Mouse (Mus musculus) ES-E14 (cell line): ENCODE data around the gene Olfr215. TPM values are rescaled to one million over a fixed set of nuclear protein-coding genes. Genes with fewer than 3 reads are reported as not detected.

Experiments used
- DNase-seq: peaks from one replicate; pipeline ENCODE4 v3.0.0-alpha.2; 2013; ENCODE audit warnings: low read depth, low spot score
- H3K27ac ChIP-seq: 2 replicates; pipeline ENCODE4 v1.5.1; 2012; ENCODE audit warnings: low read depth, mild to moderate bottlenecking, low read length, moderate library complexity, mixed read lengths; ENCODE audit not compliant: poor library complexity, insufficient read depth, severe bottlenecking
- H3K36me3 ChIP-seq: 2 replicates; pipeline ENCODE4 v1.6.1; 2012; ENCODE audit warnings: mild to moderate bottlenecking, low read length, moderate library complexity, mixed read lengths; ENCODE audit not compliant: control insufficient read depth, poor library complexity, insufficient read depth, severe bottlenecking
- H3K4me1 ChIP-seq, 2 experiments: fragments of 150-350 bp in 1 of 2; sonication (generic) in 1 of 2; 2 replicates each; pipeline ENCODE4 v1.6.1; 2012; ENCODE audit warnings: low read length in 2 of 2, mild to moderate bottlenecking in 1 of 2, mixed read lengths in 1 of 2; ENCODE audit not compliant: control insufficient read depth in 2 of 2, insufficient read depth in 2 of 2, poor library complexity in 1 of 2
- H3K4me3 ChIP-seq, 2 experiments: fragments of 150-350 bp in 1 of 2; sonication (generic) in 1 of 2; 2 replicates each; pipeline ENCODE4 v1.5.1; 2012; ENCODE audit warnings: low read length in 2 of 2, low read depth in 1 of 2, mild to moderate bottlenecking in 1 of 2, mixed read lengths in 1 of 2; ENCODE audit not compliant: insufficient read depth in 1 of 2, poor library complexity in 1 of 2, severe bottlenecking in 1 of 2
- H3K9ac ChIP-seq: 2 replicates; pipeline ENCODE4 v1.6.1; 2012; ENCODE audit warnings: low read depth, mild to moderate bottlenecking, low read length, mixed read lengths; ENCODE audit not compliant: poor library complexity, insufficient read depth, severe bottlenecking
- H3K9me3 ChIP-seq: fragments of 150-350 bp; sonication (generic); 2 replicates; pipeline ENCODE4 v1.6.1; 2012; ENCODE audit warnings: low read depth, mild to moderate bottlenecking, low read length; ENCODE audit not compliant: control insufficient read depth, insufficient read depth
- CHD2 ChIP-seq: IDR thresholded peaks from 2 replicates; pipeline ENCODE4 v1.6.1; 2014; ENCODE audit warnings: mild to moderate bottlenecking, low read depth, low read length, inconsistent platforms
- HCFC1 ChIP-seq: IDR thresholded peaks from 2 replicates; pipeline ENCODE4 v1.6.1; 2012; ENCODE audit warnings: low read length, inconsistent platforms, borderline replicate concordance; ENCODE audit not compliant: insufficient read depth
- MAFK ChIP-seq: IDR thresholded peaks from 2 replicates; pipeline ENCODE4 v1.6.1; 2014; ENCODE audit warnings: mild to moderate bottlenecking, low read depth, low read length, inconsistent platforms; ENCODE audit not compliant: insufficient read depth
- ZC3H11A ChIP-seq: IDR thresholded peaks from 2 replicates; pipeline ENCODE4 v1.6.1; 2012; ENCODE audit warnings: low read depth, mild to moderate bottlenecking, inconsistent platforms, low read length, borderline replicate concordance
- ZNF384 ChIP-seq: IDR thresholded peaks from 2 replicates; pipeline ENCODE4 v1.6.1; 2012; ENCODE audit warnings: low read depth, low read length, inconsistent platforms
- in situ Hi-C, 2 experiments: fragments of 600-800 bp; cut with MboI; formaldehyde crosslinking; loops; one replicate each; pipeline ENCODE4 v1.15.1; 2025; ENCODE audit warnings: low sequenced_read_pairs in 2 of 2, inconsistent platforms in 1 of 2; ENCODE audit not compliant: unreplicated experiment in 2 of 2
- total RNA-seq: library from RNA; depleted of rRNA; stranded (reverse); fragments of 300-350 nt; gene quantifications from 2 replicates; pipeline ENCODE4 v1.2.3, GENCODE M21; 2012; rRNA removed

Gene Olfr215
- total RNA-seq, 1 experiment = not detected

DNA sequence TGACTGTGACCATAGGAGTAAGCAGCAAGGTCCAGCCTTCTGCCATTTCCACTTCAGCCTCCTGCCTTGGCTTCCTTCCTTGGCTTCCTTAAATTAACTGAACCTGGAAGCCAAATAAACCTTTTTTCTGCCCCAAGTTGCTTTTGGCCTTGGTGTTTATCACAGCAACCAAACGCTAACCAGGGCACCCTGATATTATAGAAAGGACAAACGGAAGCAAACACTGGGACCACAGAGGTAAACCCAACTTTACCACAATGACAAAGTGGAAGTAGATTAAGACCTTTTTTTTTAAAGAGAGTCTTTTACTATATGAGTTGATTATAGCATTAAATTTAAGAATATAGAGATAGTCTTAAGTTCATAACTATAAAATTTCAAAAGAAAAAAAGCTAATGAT, 41.5 kb downstream of the Olfr215 start:
- Histone ChIP-seq H3K4me1 (no peaks in the 10 kb centered on the region), H3K4me3 (no peak overlapping the region), H3K9ac (no peak overlapping the region), H3K27ac (no peak overlapping the region), H3K9me3 (no peaks in the 10 kb centered on the region), H3K36me3 (no peaks in the 10 kb centered on the region)
- TF ChIP-seq CHD2 (no peak), MAFK (no peak), HCFC1 (no peak), ZNF384 (no peak), ZC3H11A (no peak)
- in situ Hi-C loops = no loop called here
- no peak for DNase-seq

- DNase-seq = no peak
- no peaks in the 10 kb centered on the region for H3K9me3 ChIP-seq
- in situ Hi-C loops = no loop called here
- no peaks in the 10 kb centered on the region for H3K36me3 ChIP-seq
- no peak within 1 kb of the TSS for H3K9ac ChIP-seq
- H3K4me3 ChIP-seq = no peak within 1 kb of the TSS
- H3K4me1 ChIP-seq = no peaks in the 10 kb centered on the region
- H3K27ac ChIP-seq = no peak within 1 kb of the TSS
- TF ChIP-seq MAFK (no peak), ZC3H11A (no peak), CHD2 (no peak), HCFC1 (no peak), ZNF384 (no peak)
Measured at GRCm38 (mm10) chr6:116538156-116538555, 45.8 kb downstream of the Olfr215 start, which contains the start of gene Olfr213. Gene Olfr213 (plus strand): TSS chr6:116538456.

Other genes starting within 250 kb of the Olfr215 start
- gene March8, start 246.2 kb downstream of the Olfr215 start, total RNA-seq = 17.6 and 20.1 TPM in 2 replicates
- 3.2 and 3.3 TPM in 2 replicates for gene Alox5, start 123.0 kb downstream of the Olfr215 start, total RNA-seq
- gene Olfr211, start 95.1 kb downstream of the Olfr215 start, total RNA-seq = not detected in 2 replicates
- not detected in 2 replicates for gene Olfr212, start 77.7 kb downstream of the Olfr215 start, total RNA-seq
- not detected in 2 replicates for gene Olfr213, start 45.7 kb downstream of the Olfr215 start, total RNA-seq
- 30.2 and 40.1 TPM in 2 replicates for gene Gm5580, start 33.1 kb downstream of the Olfr215 start, total RNA-seq
- gene Olfr214, start 30.0 kb downstream of the Olfr215 start, total RNA-seq = not detected in 2 replicates
- 5.1 and 7.0 TPM in 2 replicates for gene Zfp422, start 44.8 kb upstream of the Olfr215 start, total RNA-seq
- gene Depp1, start 66.4 kb upstream of the Olfr215 start, total RNA-seq = 0.18 TPM in 1 of 2 replicates, not detected in the other
- gene Rassf4, start 89.8 kb upstream of the Olfr215 start, total RNA-seq = 0.74 and 2.8 TPM in 2 replicates
- gene Tmem72, start 132.7 kb upstream of the Olfr215 start, total RNA-seq = 0.62 and 0.85 TPM in 2 replicates